Mouse (Mus musculus) hindbrain, embryonic 15.5 days (tissue): ENCODE measurements around the gene Cdc73. TPM values are rescaled to one million over a fixed set of nuclear protein-coding genes. Genes with fewer than 3 reads are reported as not detected.

Experiments
- ATAC-seq: fragments of 200-750 bp; cut with Nextera tagmentation; 2 replicates; pipeline ENCODE4 v1.8.0; 2017; ENCODE audit warnings: low read depth, moderate number of reproducible peaks, moderate TSS enrichment; ENCODE audit not compliant: low FRiP score
- H3K27ac ChIP-seq: fragments of 300-500 bp; sonication (generic); replicated peaks from 2 replicates; pipeline ENCODE4 v1.5.1; 2015; ENCODE audit warnings: mild to moderate bottlenecking, inconsistent platforms
- H3K27me3 ChIP-seq: fragments of 300-500 bp; sonication (generic); 2 replicates; pipeline ENCODE4 v1.6.1; 2015; ENCODE audit warnings: control low read depth, inconsistent platforms
- H3K36me3 ChIP-seq: fragments of 300-500 bp; sonication (generic); 2 replicates; pipeline ENCODE4 v1.6.1; 2015; ENCODE audit warnings: control low read depth, inconsistent platforms
- H3K4me1 ChIP-seq: fragments of 300-500 bp; sonication (generic); replicated peaks from 2 replicates; pipeline ENCODE4 v1.6.1; 2015; ENCODE audit warnings: control low read depth, inconsistent platforms
- H3K4me2 ChIP-seq: fragments of 300-500 bp; sonication (generic); 2 replicates; pipeline ENCODE4 v1.6.1; 2015; ENCODE audit warnings: moderate library complexity, mild to moderate bottlenecking, inconsistent platforms
- H3K4me3 ChIP-seq: fragments of 300-500 bp; sonication (generic); 2 replicates; pipeline ENCODE4 v1.5.1; 2015; ENCODE audit warnings: mild to moderate bottlenecking, inconsistent platforms
- H3K9ac ChIP-seq: fragments of 300-500 bp; sonication (generic); 2 replicates; pipeline ENCODE4 v1.6.1; 2015; ENCODE audit warnings: inconsistent platforms
- H3K9me3 ChIP-seq: fragments of 300-500 bp; sonication (generic); 2 replicates; pipeline ENCODE4 v1.6.1; 2016; ENCODE audit warnings: control low read depth, inconsistent platforms
- WGBS: fragments of 180-500 bp; shearing (Covaris S2); methylation state at CpG from one replicate; pipeline ENCODE4 v1.1.7; 2015; 5-methylcytosine and 5-hydroxymethylcytosine counted together
- polyA plus RNA-seq: library from polyadenylated mRNA; unstranded; fragments of >200 nt; fragmentation: Nextera tagmentation; extraction: Ambion mirVana; gene quantifications from 2 replicates; pipeline ENCODE4 v1.2.1, GENCODE M21; 2015

Gene Cdc73
- polyA plus RNA-seq, 1 experiment from 2014 or later: 18.5 TPM

GRCm38 (mm10) chr1:143663197-143663596 is 39.5 kb downstream of the Cdc73 start:
- no peaks in the 10 kb centered on the region for H3K27me3 ChIP-seq
- no peak overlapping the region for H3K4me3 ChIP-seq
- no peak overlapping the region for H3K4me2 ChIP-seq
- H3K9ac ChIP-seq: no peak overlapping the region
- H3K9me3 ChIP-seq: no peaks in the 10 kb centered on the region
- H3K27ac ChIP-seq: no peak overlapping the region
- 98% methylated on average over 2 of the region's 2 CpGs for WGBS
- H3K4me1 ChIP-seq: no peaks in the 10 kb centered on the region
- H3K36me3 ChIP-seq: peaks cover 20% of the 10 kb centered on the region
- ATAC-seq: no peak

- H3K4me2 ChIP-seq: no peak overlapping the region
- peaks cover 14% of the 10 kb centered on the region; the same call in 1 of the 2 replicates for H3K36me3 ChIP-seq
- no peak overlapping the region for H3K9ac ChIP-seq
- ATAC-seq: no peak
- H3K4me1 ChIP-seq: no peaks in the 10 kb centered on the region
- no peak overlapping the region for H3K27ac ChIP-seq
- no peaks in the 10 kb centered on the region for H3K27me3 ChIP-seq
- H3K9me3 ChIP-seq: no peaks in the 10 kb centered on the region
- WGBS: 95% methylated on average over 3 of the region's 3 CpGs
- H3K4me3 ChIP-seq: no peak overlapping the region
These were observed 49.0 kb downstream of the Cdc73 start for GRCm38 (mm10) chr1:143653646-143654045.

- Histone ChIP-seq H3K4me1 (peaks cover 16% of the 10 kb centered on the region), H3K4me3 (no peak overlapping the region), H3K36me3 (peaks cover 18% of the 10 kb centered on the region; the same call in 1 of the 2 replicates), H3K9me3 (no peaks in the 10 kb centered on the region), H3K9ac (no peak overlapping the region), H3K27ac (no peak overlapping the region), H3K4me2 (no peak overlapping the region), H3K27me3 (no peaks in the 10 kb centered on the region)
- 99% methylated on average over 2 of the region's 2 CpGs for WGBS
- no peak for ATAC-seq
These were observed 52.4 kb downstream of the Cdc73 start for GRCm38 (mm10) chr1:143650317-143650716.

- 63% methylated on average over 4 of the region's 4 CpGs for WGBS
- H3K9ac ChIP-seq: no peak overlapping the region
- peaks cover 18% of the 10 kb centered on the region for H3K4me1 ChIP-seq
- peaks cover 10% of the 10 kb centered on the region; the same call in 1 of the 2 replicates for H3K36me3 ChIP-seq
- no peaks in the 10 kb centered on the region for H3K9me3 ChIP-seq
- H3K27me3 ChIP-seq: no peaks in the 10 kb centered on the region
- ATAC-seq: no peak
- H3K4me2 ChIP-seq: peak overlapping the region; percentile 46
- H3K27ac ChIP-seq: 0 out of 2 replicates have a peak overlapping the region, but pooled peaks have one; percentile 25
- peak overlapping the region; percentile 6 for H3K4me3 ChIP-seq
These were observed 56.5 kb downstream of the Cdc73 start for GRCm38 (mm10) chr1:143646219-143646618.

GRCm38 (mm10) chr1:143645386-143645785 is 57.3 kb downstream of the Cdc73 start:
- Histone ChIP-seq H3K4me3 (peak overlapping the region; percentile 14; the same call in 1 of the 2 replicates), H3K9me3 (no peaks in the 10 kb centered on the region), H3K4me2 (peak overlapping the region; percentile 46), H3K27ac (no peak overlapping the region), H3K27me3 (no peaks in the 10 kb centered on the region), H3K9ac (0 out of 2 replicates have a peak overlapping the region, but pooled peaks have one; percentile 4), H3K36me3 (peaks cover 8% of the 10 kb centered on the region; the same call in 1 of the 2 replicates), H3K4me1 (peaks cover 18% of the 10 kb centered on the region)
- 38% methylated on average over 4 of the region's 4 CpGs for WGBS
- ATAC-seq: no peak

- Histone ChIP-seq H3K9me3 (no peaks in the 10 kb centered on the region), H3K9ac (no peak overlapping the region), H3K27me3 (no peaks in the 10 kb centered on the region), H3K4me3 (peak overlapping the region; percentile 34), H3K4me2 (peak overlapping the region; percentile 40), H3K36me3 (peaks cover 4% of the 10 kb centered on the region; the same call in 1 of the 2 replicates), H3K27ac (no peak overlapping the region), H3K4me1 (peaks cover 18% of the 10 kb centered on the region)
- 96% methylated on average over 2 of the region's 2 CpGs for WGBS
- peak; percentile 32; the same call in 1 of the 2 replicates for ATAC-seq
These were observed 58.5 kb downstream of the Cdc73 start for GRCm38 (mm10) chr1:143644221-143644620.

GRCm38 (mm10) chr1:143640650-143641407 is 61.9 kb downstream of the Cdc73 start, which contains the start of gene B3galt2:
B3galt2 (plus strand) TSS chr1:143640664.
- ATAC-seq: peak; percentile 91
- Histone ChIP-seq H3K9me3 (no peaks in the 10 kb centered on the region), H3K4me2 (peak within 1 kb of the TSS; percentile 47), H3K27ac (peak within 1 kb of the TSS; percentile 90), H3K9ac (peak within 1 kb of the TSS; percentile 57), H3K4me3 (peak within 1 kb of the TSS; percentile 42), H3K27me3 (no peaks in the 10 kb centered on the region), H3K36me3 (no peaks in the 10 kb centered on the region), H3K4me1 (peaks cover 5% of the 10 kb centered on the region)
- 16% methylated on average over 15 of the region's 15 CpGs for WGBS

GRCm38 (mm10) chr1:143632854-143633587 is 69.7 kb downstream of the Cdc73 start:
- no peak for ATAC-seq
- H3K36me3 ChIP-seq: no peaks in the 10 kb centered on the region

GRCm38 (mm10) chr1:143632361-143632760 is 70.3 kb downstream of the Cdc73 start:
- H3K4me3 ChIP-seq: no peak overlapping the region
- no peaks in the 10 kb centered on the region for H3K4me1 ChIP-seq
- WGBS: 83% methylated on average over 1 of the region's 1 CpGs
- no peak for ATAC-seq
- no peaks in the 10 kb centered on the region for H3K27me3 ChIP-seq
- H3K9me3 ChIP-seq: no peaks in the 10 kb centered on the region
- no peaks in the 10 kb centered on the region for H3K36me3 ChIP-seq
- no peak overlapping the region for H3K4me2 ChIP-seq
- no peak overlapping the region for H3K27ac ChIP-seq
- no peak overlapping the region for H3K9ac ChIP-seq

More at GRCm38 (mm10) chr1:143632854-143633587, 69.7 kb downstream of the Cdc73 start:
- no peak overlapping the region for H3K4me2 ChIP-seq
- no peaks in the 10 kb centered on the region for H3K4me1 ChIP-seq
- H3K27ac ChIP-seq: no peak overlapping the region
- H3K9me3 ChIP-seq: no peaks in the 10 kb centered on the region
- no peak overlapping the region for H3K4me3 ChIP-seq
- no peak overlapping the region for H3K9ac ChIP-seq
- no peaks in the 10 kb centered on the region for H3K27me3 ChIP-seq
- WGBS: 86% methylated on average over 2 of the region's 2 CpGs

GRCm38 (mm10) chr1:143631337-143631736 is 71.4 kb downstream of the Cdc73 start:
- 63% methylated on average over 7 of the region's 7 CpGs for WGBS
- no peaks in the 10 kb centered on the region for H3K9me3 ChIP-seq
- H3K9ac ChIP-seq: no peak overlapping the region

GRCm38 (mm10) chr1:143622634-143623033 is 80.1 kb downstream of the Cdc73 start:
- no peak overlapping the region for H3K4me2 ChIP-seq
- no peak for ATAC-seq
- peaks cover 15% of the 10 kb centered on the region; the same call in 1 of the 2 replicates for H3K36me3 ChIP-seq
- H3K27me3 ChIP-seq: no peaks in the 10 kb centered on the region
- H3K9ac ChIP-seq: no peak overlapping the region
- no peak overlapping the region for H3K27ac ChIP-seq
- H3K9me3 ChIP-seq: no peaks in the 10 kb centered on the region
- no peak overlapping the region for H3K4me3 ChIP-seq
- no peaks in the 10 kb centered on the region for H3K4me1 ChIP-seq
- 89% methylated on average over 1 of the region's 1 CpGs for whole genome bisulfite sequencing

More at GRCm38 (mm10) chr1:143631337-143631736, 71.4 kb downstream of the Cdc73 start:
- H3K4me1 ChIP-seq: no peaks in the 10 kb centered on the region
- no peak overlapping the region for H3K4me2 ChIP-seq
- peaks cover 3% of the 10 kb centered on the region; the same call in 1 of the 2 replicates for H3K36me3 ChIP-seq
- ATAC-seq: no peak
- H3K27me3 ChIP-seq: no peaks in the 10 kb centered on the region
- no peak overlapping the region for H3K4me3 ChIP-seq
- no peak overlapping the region for H3K27ac ChIP-seq

- Histone ChIP-seq H3K4me3 (no peak overlapping the region), H3K27ac (no peak overlapping the region), H3K9me3 (no peaks in the 10 kb centered on the region), H3K36me3 (peaks cover 15% of the 10 kb centered on the region; the same call in 1 of the 2 replicates), H3K4me1 (no peaks in the 10 kb centered on the region), H3K4me2 (no peak overlapping the region), H3K27me3 (no peaks in the 10 kb centered on the region), H3K9ac (no peak overlapping the region)
- no peak for ATAC-seq
These were observed 80.8 kb downstream of the Cdc73 start for GRCm38 (mm10) chr1:143621930-143622329.
